Mouse (Mus musculus): Measurements from ENCODE around the gene Otulin.

The Otulin gene

GRCm38 (mm10) chr15:27657866-27658265 lies 27.4 kb upstream of the Otulin start:
- no peak for DNase-seq (ENCODE audit: extremely low read depth, low read depth)

- no peak for DNase-seq (ENCODE audit: extremely low read depth, low read depth)
Measured at GRCm38 (mm10) chr15:27656626-27657025, 26.1 kb upstream of the Otulin start.

- no peak for DNase-seq (ENCODE audit: extremely low read depth, low read depth)
Measured at GRCm38 (mm10) chr15:27655015-27655414, 24.5 kb upstream of the Otulin start.

- DNase-seq (ENCODE audit: extremely low read depth, low read depth), result no peak
Measured at GRCm38 (mm10) chr15:27647686-27648085, 17.2 kb upstream of the Otulin start.

- DNase-seq (ENCODE audit: extremely low read depth, low read depth), result no peak
Measured at GRCm38 (mm10) chr15:27646665-27647064, 16.2 kb upstream of the Otulin start.

GRCm38 (mm10) chr15:27645250-27645649 lies 14.8 kb upstream of the Otulin start:
- DNase-seq (ENCODE audit: extremely low read depth, low read depth), result no peak

- no peak for DNase-seq (ENCODE audit: extremely low read depth, low read depth)
Measured at GRCm38 (mm10) chr15:27642895-27643294, 12.4 kb upstream of the Otulin start.

- DNase-seq (ENCODE audit: extremely low read depth, low read depth), result no peak
Measured at GRCm38 (mm10) chr15:27641171-27641570, 10.7 kb upstream of the Otulin start.

- DNase-seq (ENCODE audit: extremely low read depth, low read depth), result no peak
Measured at GRCm38 (mm10) chr15:27633941-27634900, 3.7 kb upstream of the Otulin start.

- peak; percentile 32 for DNase-seq (ENCODE audit: extremely low read depth, low read depth)
Measured at GRCm38 (mm10) chr15:27629800-27630600, 493 bp downstream of the Otulin start.

GRCm38 (mm10) chr15:27629046-27629445 lies 1.4 kb downstream of the Otulin start:
- no peak for DNase-seq (ENCODE audit: extremely low read depth, low read depth)

GRCm38 (mm10) chr15:27627794-27628193 lies 2.7 kb downstream of the Otulin start:
- peak; percentile 33 for DNase-seq (ENCODE audit: extremely low read depth, low read depth)

- DNase-seq (ENCODE audit: extremely low read depth, low read depth), result no peak
Measured at GRCm38 (mm10) chr15:27626314-27626713, 4.2 kb downstream of the Otulin start.

- no peak for DNase-seq (ENCODE audit: extremely low read depth, low read depth)
Measured at GRCm38 (mm10) chr15:27625890-27626255, 4.6 kb downstream of the Otulin start.

- DNase-seq (ENCODE audit: extremely low read depth, low read depth), result peak; percentile 77
Measured at GRCm38 (mm10) chr15:27625014-27625889, 5.2 kb downstream of the Otulin start.

GRCm38 (mm10) chr15:27623286-27623685 lies 7.2 kb downstream of the Otulin start:
- DNase-seq (ENCODE audit: extremely low read depth, low read depth), result no peak

GRCm38 (mm10) chr15:27620475-27621185 lies 9.9 kb downstream of the Otulin start:
- peak; percentile 58 for DNase-seq (ENCODE audit: extremely low read depth, low read depth)

- DNase-seq (ENCODE audit: extremely low read depth, low read depth), result no peak
Measured at GRCm38 (mm10) chr15:27619683-27620082, 10.8 kb downstream of the Otulin start.

- peak; percentile 41 for DNase-seq (ENCODE audit: extremely low read depth, low read depth)
Measured at GRCm38 (mm10) chr15:27618778-27619533, 11.5 kb downstream of the Otulin start.

- no peak for DNase-seq (ENCODE audit: extremely low read depth, low read depth)
Measured at GRCm38 (mm10) chr15:27617227-27617626, 13.3 kb downstream of the Otulin start.
